Mouse (Mus musculus): ENCODE results near the gene Taf3.

The Taf3 gene

DNA sequence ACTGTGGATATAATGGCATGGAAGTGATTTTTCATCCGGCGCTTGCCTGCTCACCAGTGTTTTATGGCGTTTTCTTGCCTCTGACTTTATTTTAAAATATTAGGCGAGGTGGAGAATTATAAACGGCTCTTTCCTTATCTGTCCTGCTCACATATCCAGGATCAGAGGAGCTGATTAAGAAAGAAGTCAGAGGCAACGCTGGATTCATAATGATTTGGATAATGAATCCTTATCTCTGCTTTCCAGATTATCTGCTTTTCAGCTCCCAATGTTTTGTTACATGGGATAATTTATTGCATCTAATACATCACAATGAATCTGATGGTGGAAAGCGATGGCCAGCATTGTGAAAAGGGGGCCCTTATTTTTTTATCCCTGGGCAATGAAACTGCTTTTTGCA, 155.9 kb downstream of the Taf3 start:
- DNase-seq (ENCODE audit: extremely low spot score, low read depth, low spot score), result no peak

DNA sequence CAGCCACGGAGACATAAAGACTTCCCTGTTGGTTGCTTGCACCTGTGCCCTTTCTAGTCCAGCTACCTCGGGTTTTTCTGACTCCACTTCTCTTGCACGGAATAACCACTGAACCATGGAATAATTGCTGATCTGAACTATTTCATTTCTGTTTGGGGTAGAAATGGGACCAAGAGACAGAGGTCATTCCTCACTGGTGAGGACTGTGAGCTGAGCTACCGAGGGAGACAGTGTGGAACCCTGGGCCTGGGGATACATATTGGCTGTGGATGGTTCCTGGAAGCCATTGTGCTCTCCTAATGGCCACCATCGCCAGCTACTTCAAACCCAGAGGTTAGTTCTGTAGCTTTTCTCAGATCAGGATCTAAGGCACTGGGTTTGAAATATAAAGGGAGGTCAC, 157.5 kb downstream of the Taf3 start:
- DNase-seq (ENCODE audit: extremely low spot score, low read depth, low spot score), result no peak

DNA sequence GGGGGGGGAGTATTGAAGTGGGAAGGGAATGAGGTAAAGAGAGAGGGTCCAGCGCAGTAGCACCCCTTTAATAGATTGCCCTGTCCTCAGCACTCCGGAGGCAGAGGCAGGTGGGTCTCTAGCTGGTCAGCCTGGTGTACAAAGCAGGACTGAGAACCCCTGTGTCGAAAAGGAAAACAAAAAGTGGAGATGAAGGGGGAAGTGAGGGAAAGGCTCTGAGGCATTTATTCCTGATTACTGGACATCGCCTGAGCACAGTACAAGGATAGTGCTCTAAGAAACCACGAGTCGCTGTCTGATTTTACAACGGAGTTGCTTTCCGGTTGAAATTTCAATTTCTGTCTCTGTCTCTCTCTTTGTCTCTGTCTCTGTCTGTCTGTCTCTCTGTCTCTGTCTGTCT, 158.1 kb downstream of the Taf3 start:
- DNase-seq (ENCODE audit: extremely low spot score, low read depth, low spot score), result no peak

DNA sequence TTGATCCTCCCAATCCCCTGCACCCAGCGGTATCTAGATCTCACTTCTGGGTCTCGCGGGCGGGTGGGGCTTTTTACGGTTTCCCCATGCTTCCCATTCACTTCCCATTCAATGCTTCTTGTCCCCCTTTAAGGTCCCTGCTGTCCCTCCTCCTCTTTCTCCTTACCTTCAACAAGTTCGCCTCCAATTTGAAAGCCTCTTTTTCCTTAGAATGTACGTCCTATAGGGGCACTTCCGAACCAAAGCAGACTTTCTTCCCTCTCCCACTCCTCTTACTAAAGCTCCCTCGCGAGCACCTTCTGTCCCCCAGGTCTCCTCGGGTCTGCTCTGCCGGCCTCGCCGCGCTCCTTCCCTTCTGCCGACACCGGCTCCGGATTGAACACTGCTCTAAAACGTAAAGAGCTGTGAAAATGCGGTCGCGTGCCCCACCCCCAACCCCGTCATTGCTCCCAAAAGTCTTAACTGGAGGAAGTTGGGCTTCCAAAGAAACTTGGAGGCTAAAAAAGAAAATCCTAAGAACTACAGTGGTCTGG, 158.7 kb downstream of the Taf3 start, which contains the start of gene Gata3:
Gene Gata3, minus strand, starts transcription at position 384 of the 533 bp plus-strand sequence.
- no peak for DNase-seq (ENCODE audit: extremely low spot score, low read depth, low spot score)

DNA sequence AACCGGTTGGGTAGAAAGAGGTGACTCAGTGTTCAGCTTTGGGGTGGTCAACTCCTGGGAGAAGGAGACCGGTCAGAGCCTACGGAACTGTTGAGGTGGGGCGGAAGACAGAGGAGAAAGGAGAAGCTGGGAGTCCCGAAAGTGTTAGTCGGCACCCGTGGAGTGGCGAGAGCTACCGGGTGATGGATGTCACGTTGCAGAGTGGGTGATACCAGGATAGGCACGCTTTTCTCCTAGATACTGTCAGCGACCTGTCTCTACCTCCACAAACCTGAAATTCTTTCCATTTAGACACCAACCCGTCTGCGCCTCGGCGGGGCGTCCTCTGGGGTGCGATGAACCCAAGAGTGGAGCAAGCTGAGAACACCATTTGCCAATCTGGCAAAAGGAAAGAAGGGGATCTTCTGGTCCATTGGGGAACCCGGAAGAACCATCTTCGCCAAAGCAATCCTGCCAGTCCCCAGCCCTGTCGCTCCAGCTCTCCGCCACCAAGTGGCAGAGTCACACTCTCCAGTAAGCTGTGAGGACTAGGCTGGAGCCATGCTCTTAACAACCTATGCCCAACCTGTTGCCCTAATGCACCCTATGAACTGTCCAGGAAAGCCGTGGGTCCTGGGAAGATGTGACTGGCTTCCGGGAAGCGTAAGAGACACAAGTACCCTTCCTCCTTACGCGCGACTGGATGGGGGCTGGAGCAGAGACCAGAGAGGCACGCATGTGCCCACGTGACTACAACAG, 159.3 kb downstream of the Taf3 start, which contains the start of gene 9230102O04Rik:
Gene 9230102O04Rik, minus strand, starts transcription at position 628 of the 738 bp plus-strand sequence.
- DNase-seq (ENCODE audit: extremely low spot score, low read depth, low spot score), result no peak

DNA sequence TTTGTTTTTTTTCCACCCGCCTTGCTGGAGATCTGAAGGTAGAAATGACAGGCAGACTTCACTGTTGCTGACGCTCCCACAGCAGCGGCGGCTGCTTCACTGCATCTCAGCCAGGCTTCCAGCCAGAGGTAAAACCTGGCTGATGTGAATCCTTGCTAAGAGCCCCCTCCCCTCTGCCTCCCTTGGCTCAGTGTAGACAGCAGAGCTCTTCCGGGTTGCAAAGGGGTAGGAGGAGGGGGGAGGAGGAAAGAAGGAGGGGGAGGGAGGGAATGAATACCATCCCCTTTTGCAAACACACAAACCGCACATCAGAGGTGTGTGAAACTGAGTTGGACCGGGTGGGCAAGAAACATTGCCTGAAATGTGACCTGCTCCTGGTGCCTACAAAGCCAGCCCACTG, 160.8 kb downstream of the Taf3 start:
- DNase-seq (ENCODE audit: extremely low spot score, low read depth, low spot score), result no peak

DNA sequence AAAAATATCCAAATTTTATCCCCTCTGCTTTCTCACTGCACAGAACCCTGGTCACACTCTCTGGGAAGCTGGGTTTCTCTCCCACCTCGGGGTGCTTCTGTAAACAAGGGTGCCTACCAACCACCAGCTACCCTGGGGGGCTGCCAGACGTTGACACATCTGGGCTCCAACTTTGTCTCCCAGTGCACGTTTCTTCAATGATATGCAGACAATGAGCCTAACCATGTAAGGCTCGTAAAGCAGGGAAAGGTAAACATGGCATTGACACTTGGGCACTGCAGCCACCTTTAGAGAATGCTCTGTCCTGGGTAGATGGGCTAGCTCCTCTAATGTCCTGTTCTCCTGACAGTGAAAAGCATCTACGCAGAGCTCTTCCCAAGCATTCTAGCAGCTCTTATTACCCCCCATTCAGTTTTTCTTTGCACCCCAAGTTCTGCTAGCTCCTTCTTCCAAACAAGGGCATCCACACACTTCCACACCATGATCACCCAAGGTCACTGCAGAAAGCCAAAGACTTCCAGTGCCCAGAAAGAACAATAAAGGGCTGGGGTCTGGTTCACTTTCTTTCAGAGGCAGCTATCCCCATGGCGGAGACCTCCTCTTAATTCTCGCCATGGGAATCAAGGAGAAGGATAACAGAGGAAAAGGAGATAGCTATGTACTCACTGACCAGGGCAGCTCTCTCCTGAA, 161.3 kb downstream of the Taf3 start:
- no peak for DNase-seq (ENCODE audit: extremely low spot score, low read depth, low spot score)

DNA sequence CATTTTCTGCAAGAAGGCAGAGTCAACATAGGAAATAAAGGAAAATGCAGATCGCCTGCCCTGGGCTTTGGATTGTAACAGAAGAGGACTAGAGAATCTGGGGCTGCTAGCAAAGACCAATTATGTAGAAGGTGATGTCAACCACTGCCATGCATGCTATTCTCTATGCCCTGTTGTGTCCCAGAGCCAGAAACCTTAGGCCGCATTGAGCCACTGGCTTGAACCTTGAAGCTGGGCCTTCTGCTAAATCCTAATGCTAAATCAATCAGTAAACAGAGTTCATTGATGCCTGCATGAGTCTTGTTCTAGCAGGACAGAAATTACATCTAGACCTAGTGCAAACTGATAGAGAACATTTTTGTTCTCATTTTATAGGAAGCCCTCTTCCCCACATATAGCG, 162.4 kb downstream of the Taf3 start:
- no peak for DNase-seq (ENCODE audit: extremely low spot score, low read depth, low spot score)

DNA sequence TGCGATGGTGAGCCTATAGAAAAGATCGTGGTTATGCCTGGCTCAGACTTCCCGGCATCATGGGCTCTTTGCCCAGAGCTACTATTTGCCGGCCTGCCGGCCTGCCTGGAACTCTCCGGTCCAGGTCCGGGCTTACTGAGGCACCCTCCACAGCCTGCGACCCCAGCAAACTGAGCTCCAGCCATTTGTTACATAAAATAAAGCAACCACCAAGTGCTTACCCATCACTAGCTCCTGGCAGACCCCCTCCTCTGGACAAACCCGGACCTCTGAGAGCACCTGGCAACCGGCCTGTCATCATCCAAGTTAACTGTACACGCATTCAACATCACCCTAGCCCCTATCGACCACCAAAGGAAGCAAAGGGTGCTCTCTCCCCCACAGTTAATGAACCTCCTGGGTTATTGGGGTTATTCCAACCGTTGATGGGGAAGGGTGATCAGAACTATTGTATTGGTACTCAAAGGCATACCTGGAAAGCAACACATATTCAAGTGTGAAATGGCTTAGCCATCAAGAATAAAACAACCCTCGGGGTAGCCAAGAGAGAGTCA, 163.1 kb downstream of the Taf3 start:
- DNase-seq (ENCODE audit: extremely low spot score, low read depth, low spot score), result no peak

DNA sequence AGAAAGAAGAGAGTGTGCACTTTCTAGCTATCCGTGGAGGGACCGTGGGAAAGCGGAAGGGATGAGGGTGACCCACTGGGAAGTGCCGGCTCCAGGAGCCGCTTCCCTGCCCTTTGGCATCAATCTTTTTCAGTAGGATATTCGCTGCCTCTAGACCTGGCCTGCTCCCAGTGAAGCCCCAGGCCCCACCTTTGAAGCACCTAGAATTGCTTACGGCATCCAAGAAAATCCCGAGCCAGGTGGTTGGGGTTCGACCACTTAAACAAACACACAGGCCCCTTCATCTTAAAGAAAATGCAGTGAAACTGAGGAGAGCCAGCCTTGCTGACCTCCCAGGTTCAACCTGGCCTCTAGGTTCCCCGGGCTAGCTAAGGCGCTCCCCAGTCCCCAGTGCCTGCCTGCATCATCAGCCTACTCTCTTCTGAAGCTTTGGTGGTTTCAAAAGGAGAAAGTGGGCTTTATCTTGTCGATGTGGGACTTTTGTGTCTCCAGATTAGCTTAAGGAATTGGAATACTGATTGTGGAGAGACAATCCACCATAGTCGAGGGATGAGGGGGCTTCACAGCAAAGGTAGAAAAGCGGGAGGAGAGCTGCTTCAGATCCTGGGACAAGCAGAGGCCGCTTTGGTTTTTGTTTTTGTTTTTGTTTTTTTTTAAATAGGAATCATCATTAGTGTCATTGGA, 163.7 kb downstream of the Taf3 start:
- DNase-seq (ENCODE audit: extremely low spot score, low read depth, low spot score), result no peak

DNA sequence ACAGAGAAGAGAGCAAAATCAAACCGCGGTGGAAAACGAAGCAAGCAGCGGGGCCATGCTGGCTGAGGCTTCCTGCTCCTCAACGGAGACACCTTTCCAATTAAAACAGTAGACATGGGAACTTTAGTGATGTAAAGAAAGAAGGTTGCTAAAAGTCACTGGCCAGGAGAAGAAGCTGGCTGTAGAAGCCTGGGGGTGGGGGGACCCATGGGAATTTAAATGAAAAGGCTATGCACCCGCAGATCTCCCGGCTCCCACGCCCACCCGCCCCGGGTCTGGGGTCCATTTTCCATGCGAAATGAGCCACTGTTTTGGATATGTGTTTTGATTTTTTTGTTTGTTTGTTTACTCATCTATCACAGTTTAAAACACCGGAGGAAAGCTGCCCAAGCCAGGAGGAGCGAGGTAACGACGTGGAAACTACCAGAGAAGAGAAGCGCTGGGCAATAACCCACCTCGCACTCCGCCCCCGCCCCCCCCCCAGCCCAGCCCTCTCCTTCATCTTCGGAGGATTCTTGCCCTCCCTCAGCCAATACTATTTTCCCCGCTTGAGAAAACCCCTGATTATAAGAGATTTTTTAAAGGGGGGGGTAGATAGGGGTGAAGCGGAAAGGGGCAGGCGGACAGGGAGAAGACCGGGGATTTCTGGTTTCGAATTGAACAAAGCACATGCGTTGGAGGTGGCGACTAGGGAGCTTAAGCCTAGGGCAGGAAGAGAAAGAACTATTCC, 164.4 kb downstream of the Taf3 start:
- DNase-seq (ENCODE audit: extremely low spot score, low read depth, low spot score), result no peak

DNA sequence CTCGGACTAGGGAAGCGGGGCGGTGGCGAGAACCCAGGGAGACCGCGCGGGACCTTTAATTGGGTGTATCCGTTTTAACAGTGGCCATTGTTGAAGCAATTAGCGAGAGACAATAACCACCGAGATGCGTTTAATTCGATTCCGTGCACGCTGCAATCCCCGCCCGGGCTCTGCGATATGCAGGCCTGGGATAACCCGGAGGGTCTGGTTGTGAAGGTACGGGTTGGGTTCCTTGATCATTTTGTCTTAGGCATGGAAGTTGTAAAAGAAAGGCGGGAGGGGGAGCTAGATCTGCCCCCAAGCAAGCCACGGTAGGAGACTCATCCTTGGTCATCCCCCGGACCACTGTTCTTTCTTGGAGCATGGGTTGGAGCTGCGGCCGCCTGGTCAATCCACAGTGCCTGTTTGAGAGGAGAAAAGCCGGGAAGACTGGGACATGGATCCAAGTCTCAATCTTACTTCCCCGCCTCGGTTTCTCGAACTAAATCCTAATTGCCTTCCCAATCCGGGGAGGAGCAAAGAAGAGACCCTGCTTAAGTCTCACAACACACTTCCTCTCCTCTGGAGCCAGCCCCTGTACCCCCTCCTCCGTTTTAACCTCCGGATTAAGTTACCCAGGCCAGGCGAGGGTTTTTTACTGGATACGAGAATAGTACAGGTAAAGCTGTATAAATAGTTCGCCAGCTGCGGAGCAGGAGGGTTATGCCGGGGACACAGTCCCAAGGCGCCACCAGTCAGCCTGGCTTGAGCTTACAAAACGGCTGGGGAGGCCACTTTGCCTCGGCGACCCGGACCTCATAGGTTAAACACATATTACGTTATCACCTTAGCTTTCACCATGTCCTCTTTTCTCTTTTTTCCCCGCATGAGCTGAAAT, 165.2 kb downstream of the Taf3 start:
- DNase-seq (ENCODE audit: extremely low spot score, low read depth, low spot score), result no peak

DNA sequence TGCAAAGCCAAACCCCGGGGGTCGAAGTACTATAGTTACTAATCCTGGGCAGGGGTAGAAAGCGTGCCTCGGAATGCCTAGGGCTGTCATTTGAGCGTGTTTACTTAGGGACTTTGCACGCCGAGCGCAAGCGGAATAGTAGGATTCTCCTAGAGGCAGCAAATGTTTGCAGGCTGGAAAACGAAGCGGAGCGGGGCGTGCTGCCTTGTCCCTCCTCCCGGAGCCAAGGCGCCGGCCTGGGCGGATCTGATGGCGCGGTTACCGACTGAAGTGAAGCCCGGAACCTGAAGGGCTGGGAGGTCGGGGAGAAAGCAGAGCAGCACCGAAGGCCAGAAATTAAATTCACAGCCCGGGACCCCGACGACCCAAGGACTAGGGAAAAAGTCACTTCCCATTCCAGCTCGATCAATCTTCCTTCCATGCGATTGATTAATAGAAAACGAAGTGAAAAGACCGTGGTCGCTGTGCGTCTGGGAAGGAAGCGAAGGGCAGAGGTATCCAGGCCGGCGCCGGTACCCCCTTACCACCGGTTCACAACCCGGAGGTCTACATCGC, 165.9 kb downstream of the Taf3 start:
- DNase-seq (ENCODE audit: extremely low spot score, low read depth, low spot score), result no peak

DNA sequence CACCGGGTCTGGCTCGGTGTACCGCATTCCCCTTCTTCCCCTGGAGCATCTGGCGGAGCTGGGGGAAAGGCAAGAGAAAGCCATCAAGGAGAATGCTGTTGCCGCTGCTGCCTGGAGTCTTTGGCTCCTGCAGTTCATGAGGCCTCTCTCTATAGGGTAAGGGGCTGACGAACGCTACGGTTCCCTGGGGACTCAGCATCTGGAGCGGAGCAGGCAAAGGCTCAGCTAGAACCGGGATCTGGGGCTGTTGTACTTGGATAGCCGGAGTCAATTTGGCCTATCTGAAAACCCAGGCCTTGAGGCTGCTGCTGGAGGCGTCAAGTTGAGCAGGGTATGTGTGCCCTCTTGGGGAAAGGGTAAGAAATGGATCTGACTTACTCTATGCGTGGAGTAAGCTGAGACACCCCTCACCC, 166.8 kb downstream of the Taf3 start:
- no peak for DNase-seq (ENCODE audit: extremely low spot score, low read depth, low spot score)

DNA sequence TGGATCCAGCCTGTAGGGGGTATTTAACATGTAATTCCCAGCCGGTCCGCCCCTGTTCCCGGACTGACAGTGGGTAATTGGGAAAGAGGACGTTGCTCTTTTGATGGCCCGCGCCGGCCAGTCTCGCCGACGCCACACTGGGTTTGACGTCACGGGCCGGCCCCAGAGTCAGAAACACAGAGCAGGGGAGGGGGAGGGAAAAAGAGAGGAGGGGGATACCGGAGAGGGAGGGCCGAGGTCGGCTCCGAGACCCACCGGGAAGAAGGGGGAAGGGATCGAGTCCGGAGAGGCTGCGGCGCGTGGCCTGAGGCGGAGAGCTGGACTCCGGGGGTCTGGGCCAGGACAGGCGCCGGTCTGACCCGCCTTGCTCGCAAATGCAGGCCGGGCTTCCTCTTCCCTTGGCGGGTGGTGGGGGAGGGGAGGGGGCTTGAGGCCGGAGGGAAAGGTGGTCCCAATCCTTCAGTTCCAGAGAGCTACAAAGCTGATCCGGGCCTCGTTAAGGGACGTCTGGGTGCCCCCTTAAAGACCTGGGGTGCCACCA, 167.3 kb downstream of the Taf3 start, which contains the start of gene 4930412O13Rik:
Gene 4930412O13Rik, plus strand, starts transcription at position 202 of the 541 bp plus-strand sequence.
- DNase-seq (ENCODE audit: extremely low spot score, low read depth, low spot score), result no peak

DNA sequence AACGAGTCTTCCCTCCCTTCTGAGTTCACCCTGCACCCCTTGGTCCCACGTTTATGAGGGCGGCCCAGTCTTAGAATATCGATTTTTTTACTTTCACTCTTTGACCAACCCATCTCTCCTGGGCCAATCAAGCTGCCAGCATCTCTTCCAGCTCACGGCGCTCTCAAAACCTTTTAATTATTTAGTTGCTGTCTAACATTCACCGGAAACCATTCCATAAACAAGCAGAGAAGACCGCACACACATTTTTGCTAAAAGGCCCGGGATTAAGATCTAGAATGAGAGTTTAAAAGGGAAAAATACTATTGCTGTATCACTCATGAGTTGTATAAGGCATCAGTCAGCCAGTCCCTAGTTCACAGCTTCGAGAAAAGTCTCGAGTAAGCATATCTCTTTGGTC, 168.1 kb downstream of the Taf3 start:
- DNase-seq (ENCODE audit: extremely low spot score, low read depth, low spot score), result no peak

DNA sequence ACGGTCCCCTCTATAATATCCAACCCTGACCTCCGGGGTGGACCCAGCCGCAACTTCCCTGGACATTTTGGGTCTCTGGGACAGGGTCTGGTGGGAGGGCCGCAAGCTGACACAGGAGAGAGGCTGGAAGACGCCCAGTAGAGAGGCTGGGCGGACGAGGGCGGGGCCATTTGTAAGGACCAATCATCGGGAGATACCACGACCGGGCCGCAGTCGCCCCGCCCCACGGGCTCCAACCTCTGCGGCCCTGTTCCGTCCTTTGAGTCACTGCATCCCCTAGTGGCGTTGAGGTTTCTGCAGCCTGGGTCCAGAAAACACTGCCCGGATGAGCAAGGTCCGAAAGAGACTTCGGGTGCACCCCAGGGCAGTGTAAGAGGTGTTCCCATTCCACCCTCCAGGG, 168.9 kb downstream of the Taf3 start:
- peak; percentile 88 for DNase-seq (ENCODE audit: extremely low spot score, low read depth, low spot score)

DNA sequence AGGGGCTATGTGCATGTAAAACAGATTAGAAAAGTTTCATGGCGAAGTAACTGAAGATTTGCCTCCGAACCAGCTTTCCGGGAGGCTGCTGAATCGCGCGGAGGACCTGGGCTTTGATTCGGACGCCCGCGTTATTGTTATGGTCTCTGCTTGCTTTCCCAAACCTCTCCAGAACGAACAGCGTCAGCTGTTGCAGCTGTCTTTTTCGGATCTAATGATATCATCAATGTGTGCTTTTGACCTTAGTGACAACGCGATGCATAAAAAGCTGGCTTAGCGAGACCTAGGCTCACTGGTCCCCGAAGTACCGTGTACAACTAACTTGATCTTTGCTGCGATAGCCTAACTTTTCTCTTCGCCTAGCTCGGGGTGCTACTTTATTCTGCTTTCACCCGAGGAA, 169.3 kb downstream of the Taf3 start:
- DNase-seq (ENCODE audit: extremely low spot score, low read depth, low spot score), result no peak

DNA sequence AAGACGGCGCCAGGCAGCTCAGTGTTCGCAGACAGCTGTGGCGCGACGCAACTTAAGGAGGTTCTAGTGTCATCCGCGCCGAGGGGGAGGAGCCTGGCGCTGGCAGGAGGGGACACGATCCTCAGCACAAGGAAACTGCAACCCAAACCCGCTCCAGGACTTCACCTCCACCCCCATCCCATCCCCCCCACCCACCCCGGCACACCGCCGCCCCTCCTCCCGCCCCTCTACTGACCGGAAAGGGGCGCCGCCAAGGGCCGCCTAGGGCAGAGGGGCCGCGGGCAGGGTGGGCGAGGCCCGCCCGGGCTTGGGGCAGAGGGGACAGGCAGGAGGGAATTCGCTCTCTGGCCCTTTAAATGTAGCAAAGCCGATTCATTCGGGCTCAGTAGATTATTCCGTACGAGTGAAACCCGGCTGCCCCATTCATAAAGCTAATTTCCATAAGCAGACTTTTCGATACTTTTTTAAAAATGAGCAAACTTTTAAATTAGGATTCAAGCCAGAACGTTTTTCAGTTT, 169.8 kb downstream of the Taf3 start:
- DNase-seq (ENCODE audit: extremely low spot score, low read depth, low spot score), result no peak

All from hindlimb bud, embryonic 11.5 days (tissue).